Mouse (Mus musculus): ENCODE results near the gene Zcchc10. TPM values are rescaled to one million over a fixed set of nuclear protein-coding genes. Genes with fewer than 3 reads are reported as not detected.

The Zcchc10 gene
- polyA plus RNA-seq (2017; shearing (Covaris generic)): 33.8 TPM

GRCm38 (mm10) chr11:53324512-53324968, at the start of gene Zcchc10:
Gene Zcchc10 (plus strand): TSS chr11:53324679.

GRCm38 (mm10) chr11:53300330-53301166, 23.9 kb upstream of the Zcchc10 start, which contains the start of gene Hspa4:
Gene Hspa4 (minus strand): TSS chr11:53300457.

GRCm38 (mm10) chr11:53350291-53351223, 26.1 kb downstream of the Zcchc10 start, which contains the start of gene Aff4:
Gene Aff4 (plus strand): TSS chr11:53350833.

Other genes starting within 250 kb of the Zcchc10 start
- 29.0 TPM for gene Hspa4, start 24.2 kb upstream of the Zcchc10 start, polyA plus RNA-seq (2017; shearing (Covaris generic))
- gene Aff4, start 26.2 kb downstream of the Zcchc10 start, polyA plus RNA-seq (2017; shearing (Covaris generic)): 15.5 TPM
- gene Leap2, start 98.5 kb downstream of the Zcchc10 start, polyA plus RNA-seq (2017; shearing (Covaris generic)): not detected
- 331 TPM for gene Uqcrq, start 106.2 kb downstream of the Zcchc10 start, polyA plus RNA-seq (2017; shearing (Covaris generic))
- gene Gdf9, start 106.3 kb downstream of the Zcchc10 start, polyA plus RNA-seq (2017; shearing (Covaris generic)): 0.24 TPM
- not detected for gene Gm10447, start 132.4 kb downstream of the Zcchc10 start, polyA plus RNA-seq (2017; shearing (Covaris generic))
- not detected for gene Shroom1, start 132.5 kb downstream of the Zcchc10 start, polyA plus RNA-seq (2017; shearing (Covaris generic))
- not detected for gene Gm9837, start 145.8 kb downstream of the Zcchc10 start, polyA plus RNA-seq (2017; shearing (Covaris generic))
- not detected for gene Gm9945, start 155.5 kb downstream of the Zcchc10 start, polyA plus RNA-seq (2017; shearing (Covaris generic))
- not detected for gene Sowaha, start 155.6 kb downstream of the Zcchc10 start, polyA plus RNA-seq (2017; shearing (Covaris generic))
- gene Sept8, start 194.6 kb downstream of the Zcchc10 start, polyA plus RNA-seq (2017; shearing (Covaris generic)): 1.0 TPM
- 14.3 TPM for gene Kif3a, start 242.7 kb downstream of the Zcchc10 start, polyA plus RNA-seq (2017; shearing (Covaris generic))

Measured in activated CD4-positive, CD25-positive, alpha-beta regulatory T cell, adult 9 weeks (primary cell).